Mouse (Mus musculus): ENCODE results near the gene Ip6k3. TPM values are rescaled to one million over a fixed set of nuclear protein-coding genes. Genes with fewer than 3 reads are reported as not detected.

Gene Ip6k3
- polyA plus RNA-seq, 2 experiments = 0.04 TPM; not detected in 1

DNA sequence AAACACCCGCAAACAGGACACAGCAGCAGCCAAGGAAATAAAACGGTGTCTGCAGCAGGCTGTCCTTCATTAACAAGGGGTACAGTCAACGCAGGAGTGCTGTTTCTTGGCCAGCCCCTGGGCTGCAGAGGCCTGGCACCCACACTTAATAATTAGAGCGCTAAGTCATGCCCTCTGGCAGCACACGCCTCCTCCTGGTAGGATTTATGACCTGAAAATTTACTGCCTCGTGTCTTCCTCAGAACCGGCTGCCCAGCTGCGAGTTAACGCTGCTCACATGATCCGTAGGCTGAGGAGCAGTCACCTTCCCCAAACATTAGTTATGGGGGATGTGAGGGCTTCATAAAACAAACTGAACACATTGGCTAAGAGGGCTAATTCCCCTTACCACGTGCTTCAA is 33.2 kb upstream of the Ip6k3 start:
- H3K27me3 ChIP-seq (ENCODE audit: control insufficient read depth, insufficient read depth, low read length) = no peaks in the 10 kb centered on the region
- H3K36me3 ChIP-seq (replicated peaks; ENCODE audit: control insufficient read depth, insufficient read depth, low read depth) = peaks cover 11% of the 10 kb centered on the region; the same call in 1 of the 2 replicates
- H3K9me3 ChIP-seq (ENCODE audit: control insufficient read depth, low read length) = no peaks in the 10 kb centered on the region
- no peak overlapping the region for H3K4me2 ChIP-seq (ENCODE audit: low read depth)
- H3K27ac ChIP-seq = no peak overlapping the region
- no peak for DNase-seq (ENCODE audit: low read depth in 3 of 3, low spot score in 3 of 3)
- no peak overlapping the region for H3K4me3 ChIP-seq (ENCODE audit: insufficient read depth in 1 of 2, low read depth in 2 of 2, low read length in 2 of 2)
- peak; percentile 32; the same call in 1 of the 2 replicates for TF ChIP-seq CTCF (IDR thresholded peaks at IDR 0.05; ENCODE audit: low read depth)
- TF ChIP-seq EP300 (IDR thresholded peaks at IDR 0.05; ENCODE audit: low read depth) = no peak
- WGBS (ENCODE audit: insufficient replicate concordance) = 77% methylated on average over 11 of the region's 11 CpGs
- peaks cover 2 to 10% of the 10 kb centered on the region in 2 experiments for H3K4me1 ChIP-seq (replicated peaks; ENCODE audit: control insufficient read depth in 2 of 2, insufficient read depth in 2 of 2, low read length in 1 of 2)
- ATAC-seq (ENCODE audit: insufficient read depth) = no peak
- H3K9ac ChIP-seq (replicated peaks) = no peak overlapping the region

DNA sequence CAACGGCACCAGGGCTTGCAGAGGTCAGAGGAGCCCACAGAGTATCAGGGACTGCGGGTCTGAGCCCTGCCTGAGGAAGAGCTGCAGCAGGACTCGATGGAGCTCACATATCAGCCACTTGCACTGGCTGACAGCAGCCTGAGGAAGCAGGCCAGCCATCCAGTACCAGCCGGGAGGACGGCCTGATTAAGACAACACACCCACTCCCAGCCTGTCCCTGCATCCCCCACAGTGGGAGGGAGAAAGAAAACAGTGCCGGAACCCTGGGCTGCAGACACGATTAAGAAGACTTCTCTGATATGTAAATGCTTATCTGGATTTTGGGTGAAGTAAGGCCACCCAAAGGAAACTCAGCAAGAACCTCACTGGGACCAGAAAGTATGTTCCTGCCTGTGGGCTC is 32.3 kb upstream of the Ip6k3 start:
- H3K4me2 ChIP-seq (ENCODE audit: low read depth) = no peak overlapping the region
- H3K27me3 ChIP-seq (ENCODE audit: control insufficient read depth, insufficient read depth, low read length) = no peaks in the 10 kb centered on the region
- H3K27ac ChIP-seq = no peak overlapping the region
- TF ChIP-seq EP300 (IDR thresholded peaks at IDR 0.05; ENCODE audit: low read depth) (no peak), CTCF (IDR thresholded peaks at IDR 0.05; ENCODE audit: low read depth) (no peak)
- no peaks in the 10 kb centered on the region for H3K9me3 ChIP-seq (ENCODE audit: control insufficient read depth, low read length)
- WGBS (ENCODE audit: insufficient replicate concordance) = 67% methylated on average over 7 of the region's 7 CpGs
- no peak overlapping the region for H3K9ac ChIP-seq (replicated peaks)
- no peak overlapping the region for H3K4me3 ChIP-seq (ENCODE audit: insufficient read depth in 1 of 2, low read depth in 2 of 2, low read length in 2 of 2)
- peaks cover 9 to 17% of the 10 kb centered on the region in 2 experiments for H3K4me1 ChIP-seq (replicated peaks; ENCODE audit: control insufficient read depth in 2 of 2, insufficient read depth in 2 of 2, low read length in 1 of 2)
- ATAC-seq (ENCODE audit: insufficient read depth) (no peak), DNase-seq (ENCODE audit: low read depth in 3 of 3, low spot score in 3 of 3) (no peak)
- peaks cover 11% of the 10 kb centered on the region; the same call in 1 of the 2 replicates for H3K36me3 ChIP-seq (replicated peaks; ENCODE audit: control insufficient read depth, insufficient read depth, low read depth)

DNA sequence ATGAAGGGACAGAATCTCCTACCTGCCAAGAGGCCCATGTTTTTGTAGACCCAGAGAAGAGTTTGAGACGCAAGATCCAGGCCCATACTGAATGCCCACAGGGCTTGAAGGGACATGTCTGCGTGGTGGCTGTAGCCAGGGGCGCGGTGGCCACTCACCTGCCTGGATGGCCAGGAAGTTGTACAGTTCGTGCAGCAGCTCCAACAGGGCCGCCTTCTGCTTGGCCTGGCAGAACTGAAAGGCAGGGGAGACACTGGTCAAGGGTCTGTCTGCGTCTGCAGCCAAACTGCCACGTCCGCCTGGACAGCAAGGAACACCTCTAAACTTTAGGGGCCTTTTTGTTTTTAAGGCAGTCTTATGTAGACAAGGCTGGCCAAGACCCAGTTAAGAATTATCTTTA is 31.6 kb upstream of the Ip6k3 start:
- H3K4me1 ChIP-seq (replicated peaks; ENCODE audit: control insufficient read depth in 2 of 2, insufficient read depth in 2 of 2, low read length in 1 of 2) = peaks cover 15 to 18% of the 10 kb centered on the region in 2 experiments
- H3K4me2 ChIP-seq (ENCODE audit: low read depth) = no peak overlapping the region
- 88% methylated on average over 9 of the region's 9 CpGs for WGBS (ENCODE audit: insufficient replicate concordance)
- H3K27ac ChIP-seq = no peak overlapping the region
- H3K36me3 ChIP-seq (replicated peaks; ENCODE audit: control insufficient read depth, insufficient read depth, low read depth) = peaks cover 12% of the 10 kb centered on the region
- ATAC-seq (ENCODE audit: insufficient read depth) = no peak
- H3K4me3 ChIP-seq (ENCODE audit: insufficient read depth in 1 of 2, low read depth in 2 of 2, low read length in 2 of 2) = no peak overlapping the region
- no peak for DNase-seq (ENCODE audit: low read depth in 3 of 3, low spot score in 3 of 3)
- no peak for TF ChIP-seq CTCF (IDR thresholded peaks at IDR 0.05; ENCODE audit: low read depth)
- TF ChIP-seq EP300 (IDR thresholded peaks at IDR 0.05; ENCODE audit: low read depth) = no peak
- no peak overlapping the region for H3K9ac ChIP-seq (replicated peaks)
- no peaks in the 10 kb centered on the region for H3K9me3 ChIP-seq (ENCODE audit: control insufficient read depth, low read length)
- no peaks in the 10 kb centered on the region for H3K27me3 ChIP-seq (ENCODE audit: control insufficient read depth, insufficient read depth, low read length)

DNA sequence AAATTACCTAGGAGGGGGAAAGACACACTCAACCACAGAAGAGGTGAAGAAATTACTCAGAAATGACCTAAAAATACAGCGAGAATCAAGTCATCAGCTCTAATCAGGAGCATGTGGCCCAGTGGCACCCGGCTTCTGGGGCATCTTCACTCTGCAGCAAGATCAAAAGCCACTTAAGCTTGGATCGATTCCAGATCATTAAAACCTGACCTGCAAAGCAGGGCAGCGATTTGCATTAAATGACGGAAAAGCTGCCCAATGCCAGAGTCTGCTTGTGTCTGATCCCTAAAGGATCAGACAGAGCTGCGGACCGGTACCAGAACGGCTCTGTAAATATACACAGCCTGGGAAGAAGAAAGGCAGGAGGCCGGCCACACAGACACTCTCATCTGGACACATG is 28.6 kb upstream of the Ip6k3 start:
- no peak for TF ChIP-seq EP300 (IDR thresholded peaks at IDR 0.05; ENCODE audit: low read depth)
- TF ChIP-seq CTCF (IDR thresholded peaks at IDR 0.05; ENCODE audit: low read depth) = no peak
- H3K36me3 ChIP-seq (replicated peaks; ENCODE audit: control insufficient read depth, insufficient read depth, low read depth) = peaks cover 39% of the 10 kb centered on the region
- H3K27ac ChIP-seq = no peak overlapping the region
- ATAC-seq (ENCODE audit: insufficient read depth) = no peak
- H3K4me2 ChIP-seq (ENCODE audit: low read depth) = no peak overlapping the region
- no peak overlapping the region for H3K4me3 ChIP-seq (ENCODE audit: insufficient read depth in 1 of 2, low read depth in 2 of 2, low read length in 2 of 2)
- H3K9ac ChIP-seq (replicated peaks) = no peak overlapping the region
- 86% methylated on average over 9 of the region's 9 CpGs for WGBS (ENCODE audit: insufficient replicate concordance)
- peaks cover 13 to 15% of the 10 kb centered on the region in 2 experiments for H3K4me1 ChIP-seq (replicated peaks; ENCODE audit: control insufficient read depth in 2 of 2, insufficient read depth in 2 of 2, low read length in 1 of 2)
- no peaks in the 10 kb centered on the region for H3K27me3 ChIP-seq (ENCODE audit: control insufficient read depth, insufficient read depth, low read length)
- H3K9me3 ChIP-seq (ENCODE audit: control insufficient read depth, low read length) = no peaks in the 10 kb centered on the region
- DNase-seq (ENCODE audit: low read depth in 3 of 3, low spot score in 3 of 3) = no peak

DNA sequence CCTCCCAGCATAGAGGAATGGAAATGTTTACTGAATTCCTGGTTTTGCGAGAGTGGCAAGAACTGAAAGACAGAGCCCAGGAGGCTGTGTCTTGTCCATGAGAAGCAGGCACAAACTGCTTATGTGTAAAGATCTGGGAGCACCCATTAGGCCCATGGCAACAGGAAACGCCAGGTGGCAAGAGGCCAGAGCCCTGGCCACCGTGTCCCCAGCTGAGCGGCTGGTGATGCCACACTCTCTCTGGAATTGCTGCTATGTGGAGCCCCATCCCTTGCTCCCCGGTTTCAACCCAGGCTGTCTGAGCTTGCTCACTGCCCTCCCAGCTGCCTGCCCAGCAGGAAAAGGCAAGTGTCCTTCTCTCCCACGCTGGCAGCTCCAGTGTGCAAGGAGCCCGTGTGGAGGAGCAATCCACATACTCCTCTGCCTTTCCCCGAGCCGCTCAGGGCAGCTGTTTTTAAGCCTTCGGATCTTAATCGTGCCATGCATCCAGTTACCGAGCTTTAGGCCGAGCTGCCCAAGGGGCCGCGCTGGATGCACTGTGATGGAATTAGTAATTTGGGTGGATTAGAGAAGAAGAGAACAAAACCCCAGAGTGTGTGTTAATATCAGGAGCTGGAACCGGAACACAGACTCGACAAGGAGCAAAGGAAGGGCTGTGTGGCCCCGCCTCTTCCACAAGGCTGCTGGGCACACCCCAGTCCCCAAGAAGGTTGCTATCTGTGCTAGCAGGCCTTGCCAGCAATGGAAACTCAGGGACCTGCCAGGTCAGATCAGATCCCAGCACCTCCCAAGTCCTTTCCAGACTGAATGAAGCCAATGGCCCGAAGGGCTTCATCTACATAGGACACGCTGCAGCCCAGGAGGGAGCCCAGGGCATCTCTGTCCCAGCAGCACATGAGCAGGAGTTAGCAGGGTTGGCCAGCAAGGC is 26.9 kb upstream of the Ip6k3 start:
- H3K4me2 ChIP-seq (ENCODE audit: low read depth) = peak overlapping the region; percentile 53
- no peaks in the 10 kb centered on the region for H3K27me3 ChIP-seq (ENCODE audit: control insufficient read depth, insufficient read depth, low read length)
- H3K9ac ChIP-seq (replicated peaks) = peak overlapping the region; percentile 51
- H3K27ac ChIP-seq = peak overlapping the region; percentile 60
- H3K9me3 ChIP-seq (ENCODE audit: control insufficient read depth, low read length) = no peaks in the 10 kb centered on the region
- DNase-seq (ENCODE audit: low read depth in 3 of 3, low spot score in 3 of 3) = peak; percentile 68 to 71 (median 70)
- peak; percentile 91 for ATAC-seq (ENCODE audit: insufficient read depth)
- TF ChIP-seq CTCF (IDR thresholded peaks at IDR 0.05; ENCODE audit: low read depth) = no peak
- peak; percentile 84 for TF ChIP-seq EP300 (IDR thresholded peaks at IDR 0.05; ENCODE audit: low read depth)
- no peak overlapping the region for H3K4me3 ChIP-seq (ENCODE audit: insufficient read depth in 1 of 2, low read depth in 2 of 2, low read length in 2 of 2)
- peaks cover 13 to 15% of the 10 kb centered on the region in 2 experiments for H3K4me1 ChIP-seq (replicated peaks; ENCODE audit: control insufficient read depth in 2 of 2, insufficient read depth in 2 of 2, low read length in 1 of 2)
- 66% methylated on average over 20 of the region's 20 CpGs for WGBS (ENCODE audit: insufficient replicate concordance)
- peaks cover 39% of the 10 kb centered on the region for H3K36me3 ChIP-seq (replicated peaks; ENCODE audit: control insufficient read depth, insufficient read depth, low read depth)

All from liver, embryonic 14.5 days (tissue).